Mouse (Mus musculus): ENCODE data around the gene Ncam1.

GRCm38 (mm10) chr9:49590261-49590660 lies 208.5 kb downstream of the Ncam1 start:
- TF ChIP-seq GATA1 (IDR thresholded peaks at IDR 0.05; ENCODE audit: borderline replicate concordance, low read length), result no peak
- no peak for TF ChIP-seq FLI1 (IDR thresholded peaks at IDR 0.05; ENCODE audit: low read length)

Measured in megakaryocyte, embryonic 14.5 days (primary cell).